Mouse (Mus musculus) myocyte (in vitro differentiated cells): Measurements from ENCODE around the gene Dqx1.

ENCODE experiments used
- CEBPB ChIP-seq: IDR thresholded peaks from 2 replicates; pipeline ENCODE4 v1.6.1; 2011; ENCODE audit warnings: mild to moderate bottlenecking, moderate library complexity; ENCODE audit not compliant: poor library complexity, insufficient read depth, severe bottlenecking
- E2F4 ChIP-seq: IDR thresholded peaks from one replicate; pipeline ENCODE4 v1.6.1; 2011; ENCODE audit warnings: mild to moderate bottlenecking, control low read depth, moderate library complexity; ENCODE audit not compliant: insufficient read depth
- MAX ChIP-seq: IDR thresholded peaks from one replicate; pipeline ENCODE4 v1.6.1; 2011; ENCODE audit warnings: low read depth, mild to moderate bottlenecking, control low read depth
- MYOD1 ChIP-seq, 3 experiments: IDR thresholded peaks; one replicate each; pipeline ENCODE4 v1.6.1; 2011; ENCODE audit warnings: control low read depth in 2 of 3, low read depth in 2 of 3, mild to moderate bottlenecking in 2 of 3, moderate library complexity in 1 of 3; ENCODE audit not compliant: insufficient read length in 2 of 3, control insufficient read depth in 1 of 3
- MYOG ChIP-seq, 3 experiments: IDR thresholded peaks; one replicate each; pipeline ENCODE4 v1.6.1; 2011; ENCODE audit warnings: control low read depth in 2 of 3, low read depth in 2 of 3, mild to moderate bottlenecking in 2 of 3; ENCODE audit not compliant: insufficient read length in 2 of 3, control insufficient read depth in 1 of 3, insufficient read depth in 1 of 3
- POLR2A ChIP-seq: IDR thresholded peaks from one replicate; pipeline ENCODE4 v1.6.1; 2011; ENCODE audit warnings: low read depth, mild to moderate bottlenecking, control low read depth, moderate library complexity; ENCODE audit not compliant: insufficient read length
- POLR2AphosphoS2 ChIP-seq: IDR thresholded peaks from one replicate; pipeline ENCODE4 v1.6.1; 2011; ENCODE audit warnings: low read depth, control low read depth; ENCODE audit not compliant: insufficient read length
- REST ChIP-seq: IDR thresholded peaks from one replicate; pipeline ENCODE4 v1.6.1; 2011; ENCODE audit warnings: mild to moderate bottlenecking, control low read depth, moderate library complexity; ENCODE audit not compliant: insufficient read depth, insufficient read length
- SRF ChIP-seq: IDR thresholded peaks from one replicate; pipeline ENCODE4 v1.6.1; 2011; ENCODE audit warnings: low read depth; ENCODE audit not compliant: control insufficient read depth, insufficient read length
- TCF12 ChIP-seq: IDR thresholded peaks from one replicate; pipeline ENCODE4 v1.6.1; 2011; ENCODE audit warnings: mild to moderate bottlenecking, control low read depth; ENCODE audit not compliant: poor library complexity, insufficient read depth, severe bottlenecking
- TCF3 ChIP-seq: IDR thresholded peaks from one replicate; pipeline ENCODE4 v1.6.1; 2011; ENCODE audit warnings: low read depth, control low read depth; ENCODE audit not compliant: insufficient read length
- USF1 ChIP-seq: IDR thresholded peaks from one replicate; pipeline ENCODE4 v1.6.1; 2011; ENCODE audit warnings: low read depth, mild to moderate bottlenecking, control low read depth, moderate library complexity

DNA sequence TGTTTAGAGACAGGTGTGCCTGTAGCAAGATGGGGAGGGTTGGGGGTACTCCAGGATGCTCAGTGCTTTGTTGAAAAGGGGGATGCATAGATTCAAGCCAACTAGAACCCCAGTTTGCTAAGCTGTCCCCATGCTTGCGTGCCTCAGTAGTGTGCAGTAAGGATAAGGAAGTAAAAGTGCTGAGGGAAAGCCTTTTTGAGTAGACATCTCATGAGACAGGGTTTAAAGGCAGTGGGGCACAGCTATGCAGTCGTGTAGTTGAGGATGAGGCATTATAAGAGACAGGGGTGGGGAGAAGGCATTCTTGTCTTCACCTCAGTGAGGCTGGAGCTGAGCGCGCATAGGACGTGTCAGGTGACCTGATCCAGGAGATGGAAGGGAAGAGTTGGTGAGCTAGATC lies 17.0 kb upstream of the Dqx1 start:
- no peak for TF ChIP-seq POLR2A
- no peak for TF ChIP-seq TCF12
- no peak for TF ChIP-seq MAX
- no peak for TF ChIP-seq E2F4
- TF ChIP-seq POLR2AphosphoS2 = no peak
- no peak for TF ChIP-seq SRF
- no peak for TF ChIP-seq CEBPB
- TF ChIP-seq MYOG (IDR thresholded peaks at IDR 0.05; ENCODE audit: control insufficient read depth in 1 of 3, insufficient read depth in 1 of 3, insufficient read length in 2 of 3, low read depth in 2 of 3) = no peak
- no peak for TF ChIP-seq REST
- no peak for TF ChIP-seq USF1
- no peak for TF ChIP-seq TCF3
- no peak for TF ChIP-seq MYOD1 (IDR thresholded peaks at IDR 0.05; ENCODE audit: control insufficient read depth in 1 of 3, insufficient read length in 2 of 3, low read depth in 2 of 3)
